ENCODE assay signal across 10 mouse cellular contexts in the genomic region with DNA sequence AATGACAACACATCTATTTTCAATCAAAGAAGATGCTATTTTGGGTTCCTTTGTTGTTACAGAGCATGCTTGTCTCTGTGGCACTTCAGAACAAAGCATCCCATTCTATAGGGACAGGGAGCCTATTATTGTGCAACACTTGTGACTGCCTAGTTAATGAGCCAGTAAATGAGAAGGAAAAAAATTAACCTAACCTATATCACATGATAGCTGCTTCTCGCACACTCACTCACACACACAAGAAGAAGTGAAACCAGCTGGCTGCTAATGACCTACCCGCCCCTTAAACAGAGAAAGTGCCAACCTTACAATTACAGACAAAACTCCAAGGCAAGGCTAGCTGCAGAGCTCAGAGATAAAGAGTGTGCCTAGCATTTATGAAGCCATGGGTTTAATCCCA. TPM values are rescaled to one million over a fixed set of nuclear protein-coding genes. Genes with fewer than 3 reads are reported as not detected.
DNase-seq lines count a peak whose midpoint lies in the region; ATAC-seq and TF ChIP-seq lines count a peak whose summit lies in the region.
"Had no signal": no experiment of that assay in that cellular context is flagged by ENCODE, and none has a peak within 500 bp of the region (broad histone marks: within the 10 kb centered on the region; RNA-seq: fewer than 3 reads in every experiment).

No protein-coding gene starts in this region.

- 0 out of 2 replicates have a peak, but pooled peaks cover 3% of the 10 kb centered on the region for H3K9me3 ChIP-seq in hindbrain, embryonic 10.5 days
- H3K9me3 ChIP-seq in hindbrain, postnatal 0 days (ENCODE audit: low read length) = no peaks in the 10 kb centered on the region
- no peaks in the 10 kb centered on the region for H3K9me3 ChIP-seq in hindbrain, embryonic 14.5 days (ENCODE audit: control insufficient read depth, low read length)
- no peaks in the 10 kb centered on the region for H3K9me3 ChIP-seq in stomach, embryonic 16.5 days (replicated peaks; ENCODE audit: control insufficient read depth, low read length)

- WGBS in hindbrain, embryonic 10.5 days = 72% methylated on average over 2 of the region's 2 CpGs
- 47% methylated on average over 2 of the region's 2 CpGs for WGBS in hindbrain, postnatal 0 days
- 37% methylated on average over 2 of the region's 2 CpGs for WGBS in hindbrain, embryonic 14.5 days
- whole genome bisulfite sequencing in stomach, embryonic 16.5 days = 64% methylated on average over 2 of the region's 2 CpGs

- no peak for DNase-seq in hindbrain, embryonic 10.5 days (ENCODE audit: low spot score)
- DNase-seq in hindbrain, postnatal 0 days (ENCODE audit: low spot score) = no peak
- peak; percentile 85 for DNase-seq in retina, postnatal 1 day
- no peak for DNase-seq in retina, embryonic 14.5 days (ENCODE audit: low spot score)
- DNase-seq in hindbrain, embryonic 14.5 days (ENCODE audit: low spot score) = no peak
- no peak for DNase-seq in cerebellum, postnatal 14 days
- DNase-seq in cerebellum, adult 8-10 months = no peak
- DNase-seq: adrenal gland, adult 2 months; kidney, adult 11 months had no signal

- H3K36me3 ChIP-seq in hindbrain, embryonic 10.5 days = peaks cover 35% of the 10 kb centered on the region
- H3K36me3 ChIP-seq in hindbrain, postnatal 0 days (ENCODE audit: insufficient read depth, low read length) = no peaks in the 10 kb centered on the region
- H3K36me3 ChIP-seq in hindbrain, embryonic 14.5 days (replicated peaks; ENCODE audit: control insufficient read depth, insufficient read depth) = no peaks in the 10 kb centered on the region
- no peaks in the 10 kb centered on the region for H3K36me3 ChIP-seq in stomach, embryonic 16.5 days (ENCODE audit: control insufficient read depth, insufficient read depth, low read length)

- ATAC-seq in hindbrain, postnatal 0 days = no peak
- no peak for ATAC-seq in hindbrain, embryonic 14.5 days (ENCODE audit: low FRiP score)
- no peak for ATAC-seq in stomach, embryonic 16.5 days (ENCODE audit: insufficient read depth, low FRiP score)

- H3K4me2 ChIP-seq in hindbrain, postnatal 0 days (ENCODE audit: low read depth, low read length) = no peak overlapping the region
- H3K4me2 ChIP-seq in hindbrain, embryonic 14.5 days (replicated peaks) = peak overlapping the region; percentile 8; the same call in 1 of the 2 replicates
- no peak overlapping the region for H3K4me2 ChIP-seq in stomach, embryonic 16.5 days (ENCODE audit: low read depth, low read length)

- peak overlapping the region; percentile 53; the same call in 1 of the 2 replicates for H3K27ac ChIP-seq in hindbrain, embryonic 10.5 days
- H3K27ac ChIP-seq in hindbrain, postnatal 0 days = no peak overlapping the region
- peak overlapping the region; percentile 34 for H3K27ac ChIP-seq in hindbrain, embryonic 14.5 days
- H3K27ac ChIP-seq in stomach, embryonic 16.5 days (ENCODE audit: low read length) = peak overlapping the region; percentile 10

- no peak overlapping the region for H3K4me3 ChIP-seq in hindbrain, embryonic 10.5 days
- H3K4me3 ChIP-seq in hindbrain, postnatal 0 days (ENCODE audit: low read length) = no peak overlapping the region
- H3K4me3 ChIP-seq in hindbrain, embryonic 14.5 days (replicated peaks; ENCODE audit: low read length) = no peak overlapping the region
- H3K4me3 ChIP-seq in stomach, embryonic 16.5 days (replicated peaks; ENCODE audit: low read length) = no peak overlapping the region

- H3K4me1 ChIP-seq in hindbrain, embryonic 10.5 days (replicated peaks) = peaks cover 34% of the 10 kb centered on the region
- peaks cover 9% of the 10 kb centered on the region; the same call in 1 of the 2 replicates for H3K4me1 ChIP-seq in hindbrain, postnatal 0 days (ENCODE audit: insufficient read depth, low read length)
- peaks cover 23% of the 10 kb centered on the region for H3K4me1 ChIP-seq in hindbrain, embryonic 14.5 days (replicated peaks; ENCODE audit: control insufficient read depth, insufficient read depth, low read length)
- H3K4me1 ChIP-seq in stomach, embryonic 16.5 days (ENCODE audit: control insufficient read depth, insufficient read depth, low read length) = peaks cover 14% of the 10 kb centered on the region

- no peak overlapping the region for H3K9ac ChIP-seq in hindbrain, postnatal 0 days (replicated peaks; ENCODE audit: low read length)
- 0 out of 2 replicates have a peak overlapping the region, but pooled peaks have one; percentile 2 for H3K9ac ChIP-seq in hindbrain, embryonic 14.5 days
- no peak overlapping the region for H3K9ac ChIP-seq in stomach, embryonic 16.5 days (ENCODE audit: low read length)

- H3K27me3 ChIP-seq in hindbrain, embryonic 10.5 days (ENCODE audit: insufficient read depth, poor library complexity, severe bottlenecking) = no peaks in the 10 kb centered on the region
- H3K27me3 ChIP-seq in hindbrain, postnatal 0 days (ENCODE audit: insufficient read depth, low read length) = no peaks in the 10 kb centered on the region
- no peaks in the 10 kb centered on the region for H3K27me3 ChIP-seq in hindbrain, embryonic 14.5 days (ENCODE audit: control insufficient read depth, insufficient read depth, low read length)
- no peaks in the 10 kb centered on the region for H3K27me3 ChIP-seq in stomach, embryonic 16.5 days (ENCODE audit: control insufficient read depth, insufficient read depth, low read length)

- no peak for TF ChIP-seq CTCF in hindbrain, postnatal 0 days (IDR thresholded peaks at IDR 0.05; ENCODE audit: low read depth)

RNA-seq across cellular contexts. Expression of gene Retreg3, which starts 4.1 kb away (rescaled TPM):
- 17.8 and 21.2 TPM in 2 replicates for polyA plus RNA-seq in hindbrain, embryonic 10.5 days (2016; fragmentation: Nextera tagmentation; extraction: Ambion mirVana)
- total RNA-seq in hindbrain, postnatal 0 days (2014; rRNA removed) = 56.8 and 68.4 TPM in 2 replicates
- polyA plus RNA-seq in hindbrain, postnatal 0 days (2015; fragmentation: Nextera tagmentation; extraction: Ambion mirVana) = 23.4 and 24.7 TPM in 2 replicates
- 13.0 and 14.2 TPM in 2 replicates for polyA plus RNA-seq in hindbrain, embryonic 14.5 days (2014; fragmentation: Nextera tagmentation; extraction: Ambion mirVana)
- polyA plus RNA-seq in stomach, embryonic 16.5 days (2015; fragmentation: Nextera tagmentation; extraction: Ambion mirVana) = 18.7 and 20.1 TPM in 2 replicates

RNA-seq across cellular contexts. Expression of gene Tubg1, which starts 4.2 kb away (rescaled TPM):
- 136 and 141 TPM in 2 replicates for polyA plus RNA-seq in hindbrain, embryonic 10.5 days (2016; fragmentation: Nextera tagmentation; extraction: Ambion mirVana)
- total RNA-seq in hindbrain, postnatal 0 days (2014; rRNA removed) = 59.3 and 68.3 TPM in 2 replicates
- 71.5 and 72.8 TPM in 2 replicates for polyA plus RNA-seq in hindbrain, postnatal 0 days (2015; fragmentation: Nextera tagmentation; extraction: Ambion mirVana)
- polyA plus RNA-seq in hindbrain, embryonic 14.5 days (2014; fragmentation: Nextera tagmentation; extraction: Ambion mirVana) = 64.0 and 64.1 TPM in 2 replicates
- polyA plus RNA-seq in stomach, embryonic 16.5 days (2015; fragmentation: Nextera tagmentation; extraction: Ambion mirVana) = 63.0 and 63.5 TPM in 2 replicates

RNA-seq across cellular contexts. Expression of gene Psmc3ip, which starts 20.3 kb away (rescaled TPM):
- polyA plus RNA-seq in hindbrain, embryonic 10.5 days (2016; fragmentation: Nextera tagmentation; extraction: Ambion mirVana) = 59.7 and 72.5 TPM in 2 replicates
- total RNA-seq in hindbrain, postnatal 0 days (2014; rRNA removed) = 2.9 and 5.5 TPM in 2 replicates
- polyA plus RNA-seq in hindbrain, postnatal 0 days (2015; fragmentation: Nextera tagmentation; extraction: Ambion mirVana) = 16.3 and 17.5 TPM in 2 replicates
- 16.4 and 20.7 TPM in 2 replicates for polyA plus RNA-seq in hindbrain, embryonic 14.5 days (2014; fragmentation: Nextera tagmentation; extraction: Ambion mirVana)
- 21.4 and 23.4 TPM in 2 replicates for polyA plus RNA-seq in stomach, embryonic 16.5 days (2015; fragmentation: Nextera tagmentation; extraction: Ambion mirVana)

RNA-seq across cellular contexts. Expression of gene Mlx, which starts 28.5 kb away (rescaled TPM):
- polyA plus RNA-seq in hindbrain, embryonic 10.5 days (2016; fragmentation: Nextera tagmentation; extraction: Ambion mirVana) = 44.7 and 49.7 TPM in 2 replicates
- 42.2 and 75.2 TPM in 2 replicates for total RNA-seq in hindbrain, postnatal 0 days (2014; rRNA removed)
- 58.3 and 61.0 TPM in 2 replicates for polyA plus RNA-seq in hindbrain, postnatal 0 days (2015; fragmentation: Nextera tagmentation; extraction: Ambion mirVana)
- 84.0 and 86.6 TPM in 2 replicates for polyA plus RNA-seq in hindbrain, embryonic 14.5 days (2014; fragmentation: Nextera tagmentation; extraction: Ambion mirVana)
- 57.4 and 60.5 TPM in 2 replicates for polyA plus RNA-seq in stomach, embryonic 16.5 days (2015; fragmentation: Nextera tagmentation; extraction: Ambion mirVana)

RNA-seq across cellular contexts. Expression of gene Coasy, which starts 33.2 kb away (rescaled TPM):
- polyA plus RNA-seq in hindbrain, embryonic 10.5 days (2016; fragmentation: Nextera tagmentation; extraction: Ambion mirVana) = 53.1 and 59.6 TPM in 2 replicates
- total RNA-seq in hindbrain, postnatal 0 days (2014; rRNA removed) = 45.7 and 53.2 TPM in 2 replicates
- 34.5 and 35.1 TPM in 2 replicates for polyA plus RNA-seq in hindbrain, postnatal 0 days (2015; fragmentation: Nextera tagmentation; extraction: Ambion mirVana)
- polyA plus RNA-seq in hindbrain, embryonic 14.5 days (2014; fragmentation: Nextera tagmentation; extraction: Ambion mirVana) = 37.2 and 45.3 TPM in 2 replicates
- 38.9 and 41.8 TPM in 2 replicates for polyA plus RNA-seq in stomach, embryonic 16.5 days (2015; fragmentation: Nextera tagmentation; extraction: Ambion mirVana)
